Mouse (Mus musculus) thymus, postnatal 10 days (tissue): Measurements from ENCODE around the gene Pias1.
A peak's percentile ranks its signal among the peaks of the same experiment; 100 is the strongest.

Experiments
- DNase-seq, 2 experiments: peaks; one replicate each; pipeline ENCODE4 v3.0.0; 2021; ENCODE audit warnings: low spot score in 2 of 2

Pias1 gene

DNA sequence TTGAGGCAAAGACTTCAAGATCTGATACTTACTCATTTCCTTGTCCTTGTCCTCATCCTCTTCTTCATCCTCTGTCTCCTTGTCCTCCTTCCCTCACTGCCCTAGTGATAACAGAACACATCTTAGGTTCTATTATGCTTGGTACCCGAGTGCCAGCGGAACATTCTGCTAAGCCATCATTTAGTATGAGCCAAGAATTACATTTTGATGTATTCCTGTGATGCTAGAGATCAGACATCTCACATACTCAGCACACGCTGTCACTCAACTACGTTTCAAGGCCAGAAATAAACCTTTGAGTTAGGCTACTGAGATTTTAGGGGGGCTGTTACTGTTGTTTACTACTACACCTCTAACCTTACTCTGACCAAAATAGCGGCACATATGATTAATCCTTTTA is at the start of gene Pias1:
Gene Pias1, minus strand, starts transcription at position 101 of the 400 bp plus-strand sequence.
- no peak for DNase-seq

DNA sequence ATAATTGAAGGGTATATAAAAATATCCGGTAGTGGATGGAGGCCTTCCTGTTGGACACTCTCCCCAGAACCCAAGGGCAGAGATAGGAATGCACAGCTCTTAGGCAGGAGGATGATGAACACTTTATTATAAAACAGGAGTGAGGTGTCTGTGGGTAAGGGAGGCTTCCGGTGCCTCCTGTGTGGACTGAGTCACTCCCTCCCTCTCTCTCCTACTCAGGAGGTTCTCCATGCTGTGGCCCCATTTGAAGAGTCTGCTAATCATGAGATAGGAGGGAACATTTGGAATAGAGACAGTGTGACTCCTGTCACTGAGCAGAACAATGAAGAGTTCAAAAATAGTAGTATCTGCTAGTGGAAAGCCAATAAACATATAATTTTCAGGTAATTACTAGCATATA is 47.7 kb upstream of the Pias1 start:
- DNase-seq = no peak

DNA sequence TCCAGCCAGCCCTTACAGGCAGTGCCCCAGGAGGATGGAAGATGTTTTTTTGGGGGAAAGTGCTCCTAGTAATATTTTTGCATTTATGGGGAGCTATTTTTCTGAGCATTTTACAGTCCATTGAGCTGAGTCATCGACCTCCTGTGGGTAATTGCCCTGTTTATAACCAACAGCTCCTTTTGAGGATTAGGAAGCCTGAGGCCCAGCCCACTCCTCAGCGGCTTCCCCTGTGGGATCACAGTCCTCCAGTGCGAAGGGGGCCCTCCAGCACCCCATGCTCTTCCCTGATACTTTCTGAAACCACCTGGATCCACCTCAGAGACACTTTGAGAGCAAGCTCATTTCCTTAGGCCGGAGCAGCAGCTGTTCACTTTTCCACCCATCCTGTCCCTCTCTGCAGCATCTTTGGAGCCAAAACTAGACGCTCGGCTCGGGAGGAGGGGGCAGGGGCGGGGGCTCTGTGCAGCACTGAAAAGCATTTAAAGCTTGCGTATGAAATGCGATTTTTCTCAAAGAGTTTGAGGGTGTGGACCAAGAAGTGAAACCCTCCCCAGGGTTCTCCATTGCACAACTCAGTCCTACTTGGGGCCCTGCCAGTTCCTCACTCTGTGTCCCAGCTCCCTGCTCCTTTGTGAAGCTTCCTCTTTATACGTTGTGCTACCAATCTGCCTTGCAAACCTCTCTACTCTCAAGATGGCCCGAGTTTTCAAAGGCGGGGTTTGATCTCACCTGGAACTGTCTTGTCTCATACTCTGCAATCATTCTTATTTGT is 43.5 kb upstream of the Pias1 start:
- no peak for DNase-seq

DNA sequence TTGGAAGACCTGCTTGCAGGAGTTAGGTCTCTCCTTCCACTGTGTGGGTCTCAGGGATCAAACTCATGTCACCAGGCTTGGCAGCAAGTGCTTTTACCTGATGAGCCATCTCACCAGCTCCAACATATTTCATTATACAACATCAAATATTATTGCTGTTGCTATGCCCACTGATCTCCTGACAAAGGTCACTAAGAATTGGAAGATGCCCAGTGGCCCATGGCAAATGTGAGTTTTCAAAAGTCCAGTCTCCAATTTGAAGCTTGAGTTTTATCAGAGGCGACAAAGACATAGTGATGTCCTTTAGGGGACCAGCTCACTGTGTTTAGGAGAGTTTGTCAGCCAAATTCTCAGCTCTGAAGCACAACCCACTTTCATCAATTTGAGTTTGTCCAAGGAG is 34.8 kb upstream of the Pias1 start:
- no peak for DNase-seq

DNA sequence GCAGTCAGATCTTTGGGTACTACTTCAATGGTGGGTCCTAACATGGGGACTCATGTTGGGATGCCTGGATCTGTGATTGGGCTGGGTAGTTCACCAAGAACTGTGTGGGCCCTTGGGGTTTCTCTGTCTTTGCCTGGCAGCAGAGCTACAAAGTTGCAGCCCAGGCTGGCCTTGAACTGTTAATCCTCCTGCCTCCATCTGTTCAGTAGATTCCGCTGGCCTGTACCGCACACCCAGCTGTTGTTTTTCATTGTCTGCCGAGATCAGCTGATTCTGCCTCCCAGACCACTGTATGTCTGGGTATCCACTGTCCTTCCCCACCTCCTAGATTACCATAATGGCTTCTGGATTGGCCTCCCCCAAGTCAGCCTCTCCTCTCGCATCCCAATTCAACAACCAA is 19.6 kb upstream of the Pias1 start:
- no peak for DNase-seq

DNA sequence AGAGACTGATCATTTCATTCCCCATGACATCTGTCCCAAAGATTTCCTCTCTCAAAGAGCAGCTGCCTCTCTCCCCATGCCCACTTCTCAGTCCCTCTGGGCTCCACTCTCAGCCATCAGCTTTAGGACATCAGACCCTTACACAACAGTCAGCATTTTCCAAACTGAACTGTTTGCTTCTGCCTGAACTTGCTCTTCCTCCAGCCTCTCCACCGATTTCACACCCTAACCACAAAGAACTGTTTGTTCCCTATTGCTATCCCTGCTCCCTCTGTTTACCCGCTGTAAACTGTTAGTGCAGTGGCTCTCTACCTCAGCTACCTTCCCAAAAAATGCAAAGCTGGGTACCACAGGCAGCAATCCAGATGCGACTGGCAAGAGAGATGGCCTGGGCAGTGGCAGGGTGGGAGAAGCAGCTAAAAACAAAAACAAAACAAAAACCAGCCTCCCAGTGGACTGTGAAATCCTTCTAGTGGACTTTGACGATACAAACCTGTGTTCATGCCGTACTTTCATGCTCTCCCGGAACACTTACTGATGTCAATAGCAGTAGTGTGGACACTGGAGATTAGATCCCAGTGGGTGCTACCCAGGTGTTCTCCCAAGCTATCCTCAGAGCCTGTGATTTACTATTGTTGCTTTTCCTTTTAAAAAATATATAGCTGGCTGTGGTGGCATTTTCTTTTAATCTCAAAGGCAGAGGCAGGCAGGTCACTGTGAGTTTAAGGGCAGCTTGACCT is 18.5 kb upstream of the Pias1 start:
- no peak for DNase-seq

DNA sequence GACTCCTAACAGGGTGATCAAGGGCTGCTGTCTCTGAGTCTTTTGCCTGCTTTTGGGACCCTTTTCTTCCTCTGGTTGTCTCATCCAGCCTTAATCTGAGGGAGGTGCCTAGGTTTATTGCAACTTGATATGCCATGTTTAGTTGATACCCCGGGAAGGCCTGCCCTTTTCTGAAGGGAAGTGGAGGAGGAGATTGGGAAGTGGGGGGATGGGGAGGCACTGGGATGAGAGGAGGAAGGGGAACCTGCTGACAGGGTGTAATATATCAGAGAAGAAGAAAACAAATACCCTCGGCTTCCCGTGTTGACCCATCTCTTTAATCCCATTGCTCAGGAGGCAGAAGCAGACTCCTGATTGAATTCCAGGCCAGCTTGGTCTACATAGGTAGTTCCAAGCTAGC is 10.8 kb upstream of the Pias1 start:
- DNase-seq = no peak

DNA sequence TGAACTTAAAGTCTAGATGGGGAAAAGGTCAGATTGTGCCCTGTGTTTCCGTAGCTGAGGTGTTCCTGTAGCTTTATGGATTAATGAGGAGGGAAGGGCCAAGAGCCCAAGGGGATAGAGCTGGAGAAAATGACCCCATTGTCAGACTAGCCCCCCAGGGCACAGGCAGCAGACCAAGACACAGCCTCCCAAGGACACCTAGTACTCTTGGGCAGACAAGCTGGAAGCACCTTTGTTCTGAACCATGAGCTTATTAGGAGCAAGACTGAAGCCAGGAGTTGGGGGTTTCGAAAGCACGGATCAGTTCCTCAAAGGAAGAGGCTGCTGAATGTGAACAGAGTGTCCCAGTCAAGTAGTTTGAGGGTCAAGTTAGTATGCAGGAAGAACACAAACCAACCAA is 9.9 kb upstream of the Pias1 start:
- DNase-seq = no peak

DNA sequence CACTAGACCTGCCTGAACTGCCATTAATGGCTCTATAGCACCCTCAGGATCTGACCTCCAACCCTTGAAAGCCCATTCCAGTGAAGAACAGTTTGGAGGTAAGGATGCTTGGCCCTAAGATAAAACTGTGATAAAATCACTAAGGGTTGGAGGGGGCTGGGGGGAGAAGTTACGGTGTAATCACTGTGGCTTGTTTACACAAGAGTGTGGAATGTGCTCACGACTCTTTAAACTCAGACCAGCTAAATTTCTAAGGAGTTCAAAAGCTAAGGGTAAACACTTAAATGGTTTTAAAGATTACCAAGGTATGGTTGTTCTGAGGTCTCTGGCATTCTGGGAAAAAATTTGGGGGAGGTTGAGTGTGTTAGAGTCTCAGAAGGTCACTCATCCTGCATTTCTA is 7.5 kb upstream of the Pias1 start:
- no peak for DNase-seq

DNA sequence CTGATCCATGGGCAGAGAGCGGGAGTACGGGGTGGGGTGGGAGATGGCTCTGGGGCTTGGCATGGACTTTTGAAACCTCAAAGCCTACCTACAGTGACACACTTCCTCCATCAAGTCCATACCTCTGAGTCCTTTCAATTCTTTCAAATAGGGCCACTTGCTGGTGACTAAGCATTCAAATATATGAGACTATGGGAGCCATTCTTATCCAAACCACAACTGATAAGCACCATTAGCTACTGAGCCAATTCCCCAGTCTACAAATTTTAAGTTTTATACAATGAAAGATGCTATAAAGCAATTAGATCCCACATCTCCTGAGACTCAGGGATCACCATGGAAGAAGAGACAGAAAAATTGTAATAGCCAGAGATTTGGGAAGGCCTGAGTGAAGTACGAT is 2.4 kb upstream of the Pias1 start:
- no peak for DNase-seq

DNA sequence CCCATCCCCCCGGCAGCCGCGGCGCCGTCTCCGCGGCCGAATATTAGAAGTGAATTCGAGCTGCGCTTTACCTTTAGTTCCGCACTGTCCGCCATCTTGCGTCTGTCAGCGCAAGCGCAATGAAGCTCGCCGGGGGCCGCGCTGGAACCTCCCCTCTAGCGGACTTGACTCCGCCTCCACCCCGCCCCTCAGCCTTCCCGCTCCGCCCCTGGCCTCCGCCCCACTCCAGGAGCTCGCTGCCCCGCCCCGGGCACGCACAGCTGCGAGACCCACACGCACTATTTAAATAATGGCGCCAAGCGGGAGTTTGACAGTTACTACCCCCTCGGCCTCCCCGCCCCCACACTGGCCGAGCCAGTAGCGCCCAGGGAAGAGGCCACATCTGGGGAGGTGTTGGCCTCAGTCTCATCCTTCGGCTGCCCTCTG is 6.9 kb downstream of the Pias1 start:
- DNase-seq = peak; percentile 97 to 99

DNA sequence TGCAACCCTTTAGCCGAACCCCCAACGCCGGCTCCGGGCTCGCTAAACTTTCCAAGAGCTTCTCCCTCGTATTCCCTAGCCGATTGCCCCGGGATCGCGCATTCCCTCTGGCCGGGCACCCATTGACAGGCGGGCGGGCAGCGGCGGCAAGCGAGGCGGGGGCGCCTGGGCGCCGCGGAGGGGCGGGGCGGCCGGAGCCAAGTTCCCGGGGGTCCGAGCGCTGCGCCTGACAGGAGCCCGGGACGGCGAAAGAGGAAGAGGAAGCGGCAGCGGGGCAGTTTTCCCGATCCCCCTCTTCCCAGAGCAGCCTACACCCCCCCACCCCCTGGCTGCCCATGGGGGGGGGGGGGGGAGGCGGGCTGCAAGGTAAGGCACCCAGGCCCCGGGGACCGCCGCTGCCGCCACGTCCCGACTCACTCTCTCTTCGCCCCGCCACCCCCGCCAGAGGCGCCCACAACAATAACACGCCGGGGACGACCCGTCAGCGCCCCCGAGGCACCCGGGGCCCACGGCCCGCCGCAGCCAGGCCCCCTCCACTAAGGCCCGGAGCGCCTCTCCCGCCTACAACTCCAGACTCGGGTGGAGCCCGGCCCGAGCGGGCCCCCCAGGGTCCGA is 7.5 kb downstream of the Pias1 start:
- DNase-seq = peak; percentile 39 to 70

DNA sequence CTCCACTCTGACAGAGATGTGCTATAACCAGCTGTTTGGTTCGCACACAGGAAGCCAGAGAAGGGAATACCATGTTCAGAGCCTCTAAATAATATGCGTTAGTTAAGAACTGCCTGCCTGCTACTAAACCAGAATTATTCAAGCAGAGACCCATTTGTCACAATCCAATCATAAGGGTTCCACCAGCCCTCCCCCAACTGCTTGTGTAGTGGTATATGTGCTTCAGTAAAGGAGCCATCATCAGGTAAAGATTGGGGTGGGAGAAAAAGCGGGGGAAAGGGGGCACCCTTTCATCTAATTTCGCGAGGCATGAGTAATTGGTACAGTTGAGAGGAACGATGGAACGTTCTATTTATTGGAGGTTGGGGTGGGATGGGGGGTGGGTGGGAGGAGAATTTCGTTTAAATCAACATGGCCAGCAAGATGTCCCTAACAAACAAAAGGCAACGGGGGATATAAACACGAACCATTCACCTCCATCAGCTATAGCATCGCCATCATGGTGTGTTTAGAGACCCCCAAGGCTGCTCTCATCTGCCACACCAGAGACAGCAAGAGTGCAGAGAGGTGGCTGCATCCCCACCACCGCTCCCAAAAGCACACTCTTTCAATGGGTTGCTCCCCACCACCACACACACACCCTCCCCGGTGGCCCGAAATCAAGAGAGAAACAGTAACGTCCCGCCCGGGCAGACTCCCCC is 8.1 kb downstream of the Pias1 start:
- no peak for DNase-seq

DNA sequence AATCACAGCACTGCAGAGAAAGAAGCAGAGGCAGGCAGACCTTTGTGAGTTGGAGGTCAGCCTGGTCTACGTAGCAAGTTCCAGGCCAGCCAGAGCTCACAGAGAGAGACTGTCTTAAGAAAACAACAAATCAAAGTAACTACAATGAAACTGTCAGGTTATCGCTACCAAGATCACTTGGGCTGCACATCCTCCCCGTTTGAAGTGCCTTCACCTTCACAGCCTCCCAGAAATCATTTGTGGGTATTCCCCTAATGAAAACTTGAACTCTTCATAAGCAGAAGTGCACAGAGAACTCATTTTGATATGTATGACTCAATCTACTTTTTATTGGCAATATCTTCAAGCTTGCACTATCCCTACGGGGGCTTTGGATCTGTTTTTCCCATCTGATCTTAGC is 10.6 kb downstream of the Pias1 start:
- no peak for DNase-seq

DNA sequence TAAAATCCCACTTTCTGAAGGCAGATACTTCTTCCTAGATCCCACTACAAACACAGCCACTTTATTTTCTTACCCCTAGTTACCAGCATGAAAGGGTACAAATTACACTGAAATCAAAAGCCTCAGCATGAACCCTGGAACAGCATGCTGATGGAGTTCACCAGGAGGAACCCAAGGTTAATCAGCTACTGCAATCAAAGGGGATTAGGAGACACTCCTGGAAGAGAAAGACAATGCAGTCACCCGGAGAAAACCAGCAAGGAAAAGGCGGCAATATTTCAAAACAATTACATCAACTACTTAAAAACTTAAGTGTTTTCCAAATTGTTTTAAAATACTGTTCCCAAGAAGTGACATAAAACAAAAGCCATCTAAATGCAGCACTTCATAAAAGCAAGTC is 11.9 kb downstream of the Pias1 start:
- no peak for DNase-seq

DNA sequence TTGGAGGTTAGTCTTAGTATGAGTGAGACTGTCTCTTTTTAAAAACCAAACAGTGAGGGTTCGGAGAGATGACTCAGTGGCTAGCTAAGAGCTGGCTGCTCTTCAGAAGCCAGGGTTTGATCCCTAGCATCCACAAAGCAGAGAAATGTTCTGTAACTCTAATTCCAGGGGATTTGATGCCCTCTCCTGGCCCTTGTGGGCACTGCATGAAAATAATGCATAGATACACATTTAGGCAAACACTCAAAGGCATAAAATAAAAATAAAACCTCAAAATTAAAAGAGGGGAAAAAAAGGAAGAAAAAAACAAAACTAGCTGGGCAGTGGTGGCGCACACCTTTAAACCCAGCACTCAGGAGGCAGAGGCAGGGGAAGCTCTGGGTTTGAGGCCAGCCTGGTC is 13.3 kb downstream of the Pias1 start:
- no peak for DNase-seq

DNA sequence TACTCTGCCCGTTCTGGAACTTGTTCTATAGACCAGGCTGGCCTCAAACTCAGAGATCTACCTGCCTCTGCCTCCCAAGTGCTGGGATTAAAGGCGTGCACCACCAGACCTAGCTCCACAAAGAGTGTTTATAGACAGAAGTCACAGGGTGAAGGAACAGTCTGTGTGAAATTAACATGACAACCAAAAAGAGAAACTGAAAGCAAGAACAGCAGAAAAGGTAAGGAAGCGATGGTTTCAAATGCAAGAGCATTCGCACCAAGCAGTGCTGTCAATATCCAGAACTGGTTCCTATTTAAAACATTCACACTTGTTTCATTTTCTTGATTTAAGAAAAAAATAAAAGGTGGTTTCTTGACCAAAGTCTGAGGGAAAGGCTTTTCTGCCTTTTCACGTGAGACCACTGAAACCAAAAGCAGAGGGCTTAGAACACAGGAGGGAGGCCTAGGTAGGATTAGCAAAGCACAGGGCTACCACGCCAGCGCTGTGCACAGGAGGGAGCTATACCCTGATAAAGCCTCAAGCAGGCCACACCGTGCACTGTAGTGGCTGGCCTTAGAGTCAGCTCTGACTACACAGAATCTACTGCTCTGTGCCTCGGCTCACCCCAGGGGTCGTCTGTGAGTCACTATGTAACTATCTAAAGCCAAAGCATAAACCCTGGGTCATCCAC is 15.5 kb downstream of the Pias1 start:
- no peak for DNase-seq

DNA sequence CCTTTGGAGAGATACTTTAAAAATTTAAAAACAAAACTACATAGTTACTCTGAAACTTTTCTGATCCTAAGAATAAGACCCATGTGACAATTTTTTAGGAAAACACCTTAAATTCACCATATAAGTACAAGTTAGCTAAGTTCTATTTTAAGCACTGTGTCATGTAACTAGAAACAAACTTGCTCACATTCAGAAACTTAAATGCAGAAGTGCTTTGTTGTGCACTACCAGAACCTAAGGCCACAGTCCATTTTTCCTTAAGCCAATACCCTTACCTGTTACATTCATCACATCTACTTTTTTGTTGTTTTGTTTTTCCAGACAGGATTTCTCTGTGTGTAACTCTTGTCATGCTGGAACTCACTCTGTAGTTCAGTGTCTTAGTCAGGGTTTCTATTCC is 17.4 kb downstream of the Pias1 start:
- no peak for DNase-seq

DNA sequence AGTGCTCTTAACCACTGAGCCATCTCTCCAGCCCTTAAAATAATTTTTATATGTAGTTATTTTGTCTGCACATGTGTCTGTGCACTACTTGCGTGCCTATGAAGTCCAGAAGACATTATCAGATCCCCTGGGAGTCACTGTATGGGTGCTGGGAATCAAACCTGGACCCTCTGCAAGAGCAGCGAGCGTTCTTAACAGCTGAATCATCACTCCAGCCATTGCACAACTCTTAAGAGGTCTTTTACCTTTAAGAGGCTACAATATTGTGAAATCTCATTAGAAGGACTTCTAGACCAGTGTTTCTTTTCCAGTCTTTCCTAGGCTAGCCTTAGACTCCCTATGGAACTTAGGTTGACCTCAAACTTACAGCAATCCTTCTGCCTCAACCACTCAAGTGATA is 21.7 kb downstream of the Pias1 start:
- DNase-seq = no peak

DNA sequence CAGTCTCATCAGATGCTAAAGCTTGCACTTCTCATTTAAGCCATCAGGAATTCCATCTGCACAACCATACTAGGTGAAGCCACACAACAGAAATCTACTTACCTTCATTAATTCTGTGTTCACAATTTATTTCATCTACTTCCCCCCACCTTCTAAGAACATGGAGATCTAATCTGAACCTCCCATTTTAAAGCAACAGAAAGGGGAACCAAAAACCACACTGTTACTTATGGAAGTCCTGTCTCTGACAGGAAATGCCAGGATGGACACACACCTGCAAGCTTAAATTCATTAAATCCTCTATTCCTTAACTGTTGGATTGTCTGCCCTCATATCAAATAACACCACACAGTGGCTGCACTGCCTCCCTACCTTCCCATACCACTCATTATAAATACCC is 35.0 kb downstream of the Pias1 start:
- DNase-seq = no peak

DNA sequence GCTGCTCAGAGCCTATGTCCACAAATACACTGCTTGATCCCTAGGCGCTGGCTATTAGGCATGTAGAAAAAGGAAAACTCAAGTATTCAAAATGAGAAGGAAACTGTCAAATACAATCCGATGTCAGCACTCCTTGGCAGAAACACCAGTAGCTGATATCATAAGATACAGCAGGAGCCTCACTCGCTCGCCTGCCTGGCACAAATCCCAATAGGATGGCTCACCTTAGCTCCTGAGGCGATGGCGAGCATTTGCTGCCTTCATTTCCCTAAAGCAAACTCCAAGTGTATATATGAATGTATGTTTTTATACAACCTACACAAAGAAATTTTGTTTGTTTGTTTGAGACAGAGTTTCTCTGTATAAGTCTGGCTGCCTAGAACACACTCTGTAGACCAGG is 42.4 kb downstream of the Pias1 start:
- no peak for DNase-seq

DNA sequence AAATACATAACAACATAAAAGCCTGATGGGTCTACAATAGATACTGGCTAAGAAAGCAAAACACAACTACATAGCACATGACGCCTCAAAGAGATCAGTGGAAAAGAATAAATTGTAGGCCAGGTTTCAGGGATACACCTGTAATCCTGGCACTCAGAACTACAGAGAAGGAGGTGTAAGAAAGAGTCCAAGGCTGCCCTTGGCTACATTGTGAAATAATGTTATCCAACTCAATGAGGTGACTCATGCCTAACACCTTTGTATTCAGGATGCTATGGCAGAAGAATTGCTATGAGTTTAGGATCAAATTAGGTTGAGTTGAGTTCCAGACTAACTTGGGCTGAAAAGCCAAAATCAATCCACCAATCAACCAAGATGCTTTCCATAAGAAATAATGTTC is 43.7 kb downstream of the Pias1 start:
- no peak for DNase-seq
